Mouse (Mus musculus) erythroblast, embryonic 14.5 days (primary cell): ENCODE data around the gene 1110004F10Rik. TPM values are rescaled to one million over a fixed set of nuclear protein-coding genes. Genes with fewer than 3 reads are reported as not detected.

Experiments used
- H3K27me3 ChIP-seq: 2 replicates; pipeline ENCODE4 v1.6.1; 2012; ENCODE audit warnings: inconsistent platforms; ENCODE audit not compliant: control insufficient read depth
- H3K36me3 ChIP-seq: 2 replicates; pipeline ENCODE4 v1.6.1; 2012; ENCODE audit warnings: mild to moderate bottlenecking, inconsistent platforms; ENCODE audit not compliant: control insufficient read depth
- H3K4me1 ChIP-seq: 2 replicates; pipeline ENCODE4 v1.6.1; 2012; ENCODE audit warnings: inconsistent platforms; ENCODE audit not compliant: control insufficient read depth
- H3K4me3 ChIP-seq: replicated peaks from 2 replicates; pipeline ENCODE3; 2012; ENCODE audit warnings: moderate library complexity, mild to moderate bottlenecking, inconsistent platforms
- H3K9me3 ChIP-seq: 2 replicates; pipeline ENCODE4 v1.6.1; 2012; ENCODE audit warnings: low read length, inconsistent platforms, mixed read lengths; ENCODE audit not compliant: control insufficient read depth
- GATA1 ChIP-seq: IDR thresholded peaks from 2 replicates; pipeline ENCODE4 v1.6.1; 2012; ENCODE audit warnings: low read length, inconsistent platforms, mixed read lengths
- TAL1 ChIP-seq: IDR thresholded peaks from 3 replicates; pipeline ENCODE4 v1.6.1; 2012; ENCODE audit warnings: low read length, inconsistent platforms, mixed read lengths
- polyA plus RNA-seq: library from polyadenylated mRNA; stranded (reverse); fragments of >175 nt; gene quantifications from 2 replicates; pipeline ENCODE4 v1.2.3, GENCODE M21; 2012

Gene 1110004F10Rik
- polyA plus RNA-seq, 1 experiment: 5.1 TPM

DNA sequence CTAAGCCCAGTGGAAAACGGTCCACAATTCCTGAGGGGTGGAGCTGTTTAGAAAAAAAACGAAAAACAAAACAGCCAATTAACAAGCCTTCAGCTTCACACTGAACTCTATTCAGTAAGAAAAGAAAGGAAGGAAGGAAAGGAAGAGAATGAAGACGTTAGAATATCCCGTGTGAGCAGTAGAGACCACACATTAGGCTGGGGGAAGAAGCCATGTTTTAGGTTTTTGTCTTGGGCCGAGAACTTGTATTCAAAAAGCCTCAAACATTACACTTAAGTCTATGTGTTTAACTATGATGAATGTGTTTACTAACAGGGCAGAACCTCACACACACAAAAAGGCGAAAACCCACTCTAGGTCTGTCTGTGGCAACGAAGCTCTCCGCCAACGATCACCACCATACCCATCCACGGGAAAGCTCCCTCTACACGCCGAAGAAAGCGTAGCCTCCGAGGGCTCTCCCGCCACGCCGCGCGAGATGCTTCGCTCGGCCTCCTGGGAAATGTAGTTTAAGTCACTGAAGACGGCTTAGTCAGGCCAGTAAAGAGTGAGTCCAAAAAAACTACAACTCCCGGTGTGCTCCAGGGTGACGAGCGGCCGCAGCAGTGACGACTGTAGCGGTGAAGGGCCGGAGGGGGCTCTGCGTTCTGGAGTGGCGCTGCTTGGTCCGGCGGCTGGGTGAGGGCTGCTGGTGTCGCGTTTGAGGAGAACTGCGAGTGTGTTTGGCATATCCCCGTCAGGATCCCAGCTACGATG lies 53.7 kb downstream of the 1110004F10Rik start:
- H3K4me1 ChIP-seq: peaks cover 48% of the 10 kb centered on the region
- no peaks in the 10 kb centered on the region for H3K9me3 ChIP-seq
- peaks cover 13% of the 10 kb centered on the region for H3K27me3 ChIP-seq
- TF ChIP-seq GATA1: no peak
- TF ChIP-seq TAL1: no peak
- H3K4me3 ChIP-seq: peak overlapping the region; percentile 65
- H3K36me3 ChIP-seq: peaks cover 4% of the 10 kb centered on the region

DNA sequence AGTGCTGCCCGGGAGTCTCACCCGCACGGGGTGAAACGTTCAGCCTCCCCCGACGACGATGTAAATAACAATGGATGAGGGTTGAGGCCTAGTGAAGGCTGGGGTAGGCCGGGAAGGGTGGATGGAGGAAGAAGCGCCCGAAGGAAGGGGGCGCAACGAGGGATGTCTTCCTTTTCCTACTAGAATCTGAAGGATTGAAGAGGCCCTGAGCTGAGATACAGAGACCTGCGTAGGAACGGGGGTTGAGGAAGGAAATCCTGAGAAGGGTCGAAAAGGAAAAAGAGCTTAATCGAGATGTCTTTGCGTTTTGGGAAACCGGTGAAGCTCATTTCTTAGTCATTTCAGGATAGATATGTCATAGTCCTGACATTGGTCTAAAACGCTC lies 54.3 kb downstream of the 1110004F10Rik start:
- peaks cover 51% of the 10 kb centered on the region for H3K4me1 ChIP-seq
- H3K4me3 ChIP-seq: peak overlapping the region; percentile 65
- TF ChIP-seq GATA1 (no peak), TAL1 (no peak)
- H3K9me3 ChIP-seq: no peaks in the 10 kb centered on the region
- H3K27me3 ChIP-seq: peaks cover 9% of the 10 kb centered on the region
- peaks cover 7% of the 10 kb centered on the region for H3K36me3 ChIP-seq

DNA sequence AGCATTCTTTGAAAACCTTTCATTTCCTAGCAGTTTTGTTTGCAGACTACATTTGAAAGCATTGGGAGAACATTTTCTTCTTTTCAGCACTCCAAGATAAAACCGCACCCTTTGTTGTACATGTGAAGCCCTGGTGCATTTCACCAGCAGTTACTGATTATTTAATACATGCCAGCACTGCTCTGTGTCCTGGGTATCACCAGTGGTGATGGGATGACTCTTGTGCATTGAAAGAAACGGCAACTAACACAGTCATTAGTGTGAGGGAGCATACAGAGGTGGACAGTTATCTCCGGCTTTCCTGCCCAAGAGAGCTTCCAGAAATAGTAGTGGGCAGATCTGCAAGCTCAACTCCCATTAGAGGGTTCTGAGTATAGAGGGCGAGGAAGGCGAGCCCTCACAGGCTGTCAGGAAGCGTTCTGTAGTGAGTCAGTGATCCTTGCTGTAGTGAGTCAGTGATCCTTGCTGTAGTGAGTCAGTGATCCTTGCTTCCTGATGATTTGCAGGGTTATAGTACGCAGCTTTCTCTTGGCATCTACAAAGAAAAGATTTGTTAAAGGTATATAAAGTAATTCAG lies 60.8 kb downstream of the 1110004F10Rik start:
- Histone ChIP-seq H3K4me3 (no peak overlapping the region), H3K4me1 (peaks cover 32% of the 10 kb centered on the region), H3K27me3 (no peaks in the 10 kb centered on the region), H3K36me3 (peaks cover 66% of the 10 kb centered on the region), H3K9me3 (no peaks in the 10 kb centered on the region)
- TF ChIP-seq GATA1 (no peak), TAL1 (no peak)

DNA sequence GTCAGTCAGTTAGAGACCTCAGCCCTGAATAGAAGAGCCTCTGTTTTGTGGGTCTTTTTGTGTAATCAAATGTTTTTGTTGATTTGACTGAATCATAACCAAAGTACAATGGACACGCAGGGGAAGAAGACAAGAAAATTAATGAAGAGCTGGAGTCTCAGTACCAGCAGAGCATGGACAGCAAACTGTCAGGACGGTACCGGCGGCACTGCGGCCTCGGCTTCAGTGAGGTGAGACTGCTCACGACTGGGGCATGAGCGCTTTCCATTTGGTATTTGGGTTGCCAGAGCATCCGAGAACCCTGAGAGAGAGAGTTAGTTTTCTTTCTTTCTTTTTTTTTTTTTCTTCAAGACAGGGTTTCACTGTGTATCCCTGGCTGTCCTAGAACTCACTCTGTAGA lies 63.9 kb downstream of the 1110004F10Rik start:
- H3K27me3 ChIP-seq: no peaks in the 10 kb centered on the region
- peaks cover 89% of the 10 kb centered on the region for H3K36me3 ChIP-seq

DNA sequence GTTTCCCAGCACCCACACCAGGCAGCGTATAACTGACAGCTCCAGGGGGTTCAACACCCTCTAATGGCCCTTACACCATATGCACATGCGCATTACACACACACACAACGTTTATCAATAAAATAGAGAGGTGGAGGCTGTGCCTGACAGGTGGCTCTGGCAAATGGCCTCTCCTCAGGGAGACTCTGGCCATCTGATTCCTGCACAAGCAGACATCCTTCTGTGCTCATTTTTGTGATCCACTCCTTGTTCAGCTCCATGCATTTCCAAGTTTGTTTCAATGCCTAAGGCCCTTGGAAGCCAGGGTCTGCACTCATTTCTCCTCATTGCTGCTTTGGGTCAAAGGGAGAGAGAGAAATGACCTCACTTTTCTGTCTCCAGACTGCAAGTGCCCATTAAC lies 71.5 kb downstream of the 1110004F10Rik start:
- Histone ChIP-seq H3K36me3 (peaks cover 22% of the 10 kb centered on the region), H3K27me3 (no peaks in the 10 kb centered on the region), H3K4me1 (no peaks in the 10 kb centered on the region), H3K9me3 (no peaks in the 10 kb centered on the region), H3K4me3 (no peak overlapping the region)
- no peak for TF ChIP-seq GATA1
- no peak for TF ChIP-seq TAL1

More for the DNA sequence above, 63.9 kb downstream of the 1110004F10Rik start:
- TF ChIP-seq TAL1 (no peak), GATA1 (no peak)
- Histone ChIP-seq H3K4me1 (peaks cover 4% of the 10 kb centered on the region), H3K4me3 (no peak overlapping the region), H3K9me3 (no peaks in the 10 kb centered on the region)

DNA sequence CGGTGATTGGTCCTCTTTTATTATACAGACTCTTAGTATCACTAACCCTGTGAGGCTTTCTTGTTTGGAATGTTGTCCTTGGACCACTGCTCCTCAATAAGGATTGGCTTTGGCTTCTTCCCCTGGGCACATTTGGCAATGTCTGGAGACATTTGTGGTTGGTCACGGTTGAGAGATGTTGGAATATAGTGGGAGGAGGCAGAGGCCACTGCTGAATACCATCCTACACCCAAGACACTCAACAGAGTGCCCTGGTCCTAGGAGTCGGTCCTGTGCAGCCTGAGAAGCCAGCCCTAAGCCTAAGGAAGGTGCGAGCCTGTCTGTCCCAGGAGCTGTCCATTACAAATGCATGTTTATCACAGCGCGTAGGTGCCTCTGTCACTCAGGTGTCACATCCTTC lies 72.3 kb downstream of the 1110004F10Rik start:
- no peaks in the 10 kb centered on the region for H3K9me3 ChIP-seq
- H3K27me3 ChIP-seq: no peaks in the 10 kb centered on the region
- no peaks in the 10 kb centered on the region for H3K4me1 ChIP-seq
- no peak for TF ChIP-seq TAL1
- no peak for TF ChIP-seq GATA1
- no peak overlapping the region for H3K4me3 ChIP-seq
- H3K36me3 ChIP-seq: peaks cover 13% of the 10 kb centered on the region

DNA sequence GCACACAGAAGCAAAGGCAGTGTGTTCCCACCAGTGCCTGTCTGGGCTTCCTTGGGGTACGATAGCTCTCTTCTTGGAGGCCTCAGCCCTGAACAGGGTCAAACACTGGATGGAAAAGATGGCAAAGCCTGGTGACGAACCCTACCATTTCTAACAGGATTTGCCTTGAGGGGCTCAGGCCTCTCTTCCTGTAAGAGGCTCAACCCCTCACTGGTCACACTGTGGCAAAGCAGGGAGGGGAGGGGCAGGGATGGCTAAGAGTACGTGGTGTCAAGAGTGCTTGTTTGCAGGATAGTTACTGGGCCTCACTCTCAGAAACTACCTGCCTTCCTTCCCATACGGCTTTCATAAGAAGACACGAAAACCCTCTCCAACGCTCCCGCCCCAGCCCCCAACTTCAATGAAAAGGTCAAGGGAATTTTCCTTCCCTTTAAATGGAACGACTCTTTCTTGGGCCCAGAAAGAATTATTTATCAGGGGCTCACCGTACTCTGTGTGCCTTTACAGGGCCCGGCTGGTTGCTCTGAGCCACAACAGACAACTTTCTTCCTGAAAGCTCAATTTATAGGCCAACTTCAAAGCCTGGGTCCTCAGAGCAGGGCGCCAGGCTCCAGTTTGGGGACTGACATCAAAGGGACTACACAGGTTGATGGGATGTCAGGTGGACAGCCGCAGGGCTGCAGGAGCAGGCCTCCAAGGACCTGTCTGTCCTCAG lies 76.2 kb downstream of the 1110004F10Rik start:
- Histone ChIP-seq H3K4me1 (no peaks in the 10 kb centered on the region), H3K9me3 (peaks cover 2% of the 10 kb centered on the region; the same call in 1 of the 2 replicates), H3K4me3 (no peak overlapping the region), H3K27me3 (no peaks in the 10 kb centered on the region), H3K36me3 (no peaks in the 10 kb centered on the region)
- no peak for TF ChIP-seq GATA1
- TF ChIP-seq TAL1: no peak

DNA sequence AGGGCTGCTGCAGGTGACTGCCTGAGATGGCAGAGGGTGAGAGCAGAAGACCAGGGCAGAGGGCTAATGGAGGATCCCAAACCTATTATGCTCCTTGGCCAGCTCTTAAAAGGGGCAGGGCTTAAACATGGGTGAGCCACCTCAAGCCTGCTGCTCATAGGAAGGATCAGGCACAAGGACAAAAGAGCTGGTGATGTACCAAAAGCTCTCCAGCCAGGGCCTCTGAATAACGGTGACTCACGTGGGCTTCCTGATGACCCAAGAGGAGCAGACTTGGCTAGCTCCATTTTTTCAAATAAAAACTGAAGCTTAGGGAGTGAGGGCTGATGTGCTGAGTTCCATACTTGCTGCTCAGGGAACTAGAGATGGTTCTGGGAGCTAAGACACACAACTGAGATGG lies 76.8 kb downstream of the 1110004F10Rik start:
- Histone ChIP-seq H3K9me3 (peaks cover 2% of the 10 kb centered on the region; the same call in 1 of the 2 replicates), H3K36me3 (no peaks in the 10 kb centered on the region), H3K4me3 (no peak overlapping the region), H3K27me3 (no peaks in the 10 kb centered on the region), H3K4me1 (no peaks in the 10 kb centered on the region)
- TF ChIP-seq GATA1 (no peak), TAL1 (no peak)

DNA sequence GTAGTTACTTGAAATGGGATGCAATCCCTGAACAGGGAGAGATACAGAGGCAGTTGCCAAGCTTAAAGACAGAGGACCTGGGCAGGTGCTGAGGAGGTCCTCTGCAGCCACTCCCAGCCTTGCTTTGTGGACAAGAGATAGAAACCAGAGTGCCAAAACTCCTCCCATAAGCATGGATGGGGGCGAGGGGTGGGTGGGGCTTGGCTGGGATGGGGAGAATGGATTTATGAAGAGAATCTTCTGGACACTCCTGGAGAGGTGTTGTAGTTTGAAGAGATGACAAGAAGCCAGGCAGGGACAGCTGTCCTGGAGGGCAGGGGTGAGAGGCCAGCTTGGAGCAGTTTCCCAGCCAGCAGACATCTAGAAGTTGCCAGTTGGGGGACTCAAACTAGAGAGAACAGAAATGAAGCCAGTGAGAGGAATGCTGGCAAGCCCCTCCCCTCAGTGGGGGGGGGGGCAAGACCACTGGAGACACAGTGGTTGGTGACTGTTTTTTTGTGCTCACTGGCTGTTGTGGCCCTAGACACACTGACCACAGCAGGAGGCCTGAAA lies 80.2 kb downstream of the 1110004F10Rik start:
- Histone ChIP-seq H3K4me1 (no peaks in the 10 kb centered on the region), H3K27me3 (no peaks in the 10 kb centered on the region), H3K36me3 (no peaks in the 10 kb centered on the region), H3K4me3 (no peak overlapping the region), H3K9me3 (peaks cover 2% of the 10 kb centered on the region; the same call in 1 of the 2 replicates)
- no peak for TF ChIP-seq TAL1
- TF ChIP-seq GATA1: no peak
